In genomic region chr11:53314770-53315173, GRCm38 (mm10) we compare ENCODE assay signal across 9 mouse cellular contexts. TPM values are rescaled to one million over a fixed set of nuclear protein-coding genes. Genes with fewer than 3 reads are reported as not detected.
DNase-seq lines count a peak whose midpoint lies in the region; ATAC-seq and TF ChIP-seq lines count a peak whose summit lies in the region.
"Had no signal": no experiment of that assay in that cellular context is flagged by ENCODE, and none has a peak within 500 bp of the region (broad histone marks: within the 10 kb centered on the region; RNA-seq: fewer than 3 reads in every experiment).

No protein-coding gene starts in this region.

- H3K9me3 ChIP-seq in heart, postnatal 0 days (replicated peaks; ENCODE audit: control insufficient read depth, low read length) = no peaks in the 10 kb centered on the region
- no peaks in the 10 kb centered on the region for H3K9me3 ChIP-seq in liver, postnatal 0 days (ENCODE audit: low read length)
- H3K9me3 ChIP-seq: midbrain, embryonic 13.5 days had no signal

- ATAC-seq in heart, postnatal 0 days (ENCODE audit: insufficient read depth, low read depth) = peak; percentile 49
- ATAC-seq in liver, postnatal 0 days = peak; percentile 94
- ATAC-seq: midbrain, embryonic 13.5 days had no signal

- H3K4me2 ChIP-seq in heart, postnatal 0 days (ENCODE audit: low read depth, low read length) = no peak overlapping the region
- no peak overlapping the region for H3K4me2 ChIP-seq in liver, postnatal 0 days (ENCODE audit: low read depth, low read length)
- H3K4me2 ChIP-seq: midbrain, embryonic 13.5 days had no signal

- H3K9ac ChIP-seq in heart, postnatal 0 days (replicated peaks; ENCODE audit: low read depth, low read length) = no peak overlapping the region
- no peak overlapping the region for H3K9ac ChIP-seq in liver, postnatal 0 days (replicated peaks)
- H3K9ac ChIP-seq: midbrain, embryonic 13.5 days had no signal

- H3K36me3 ChIP-seq in heart, postnatal 0 days (replicated peaks; ENCODE audit: control insufficient read depth, insufficient read depth, low read length) = no peaks in the 10 kb centered on the region
- H3K36me3 ChIP-seq in liver, postnatal 0 days (replicated peaks; ENCODE audit: insufficient read depth, low read length) = no peaks in the 10 kb centered on the region
- H3K36me3 ChIP-seq: midbrain, embryonic 13.5 days had no signal

- no peak for TF ChIP-seq CTCF in heart, postnatal 0 days (IDR thresholded peaks at IDR 0.05; ENCODE audit: low read depth)
- TF ChIP-seq CTCF in liver, postnatal 0 days (IDR thresholded peaks at IDR 0.05; ENCODE audit: low read depth) = no peak

- TF ChIP-seq EP300 in heart, postnatal 0 days (IDR thresholded peaks at IDR 0.05; ENCODE audit: low read depth) = peak; percentile 28; the same call in 1 of the 2 replicates
- TF ChIP-seq EP300 in liver, postnatal 0 days (IDR thresholded peaks at IDR 0.05; ENCODE audit: low read depth) = peak; percentile 57; the same call in 1 of the 2 replicates

- 8% methylated on average over 1 of the region's 1 CpGs for WGBS in heart, postnatal 0 days
- WGBS in liver, postnatal 0 days (ENCODE audit: insufficient replicate concordance) = 17% methylated on average over 1 of the region's 1 CpGs

- H3K27me3 ChIP-seq in heart, postnatal 0 days (ENCODE audit: control insufficient read depth, insufficient read depth, low read length) = no peaks in the 10 kb centered on the region
- no peaks in the 10 kb centered on the region for H3K27me3 ChIP-seq in liver, postnatal 0 days (ENCODE audit: insufficient read depth, low read length)
- H3K27me3 ChIP-seq: midbrain, embryonic 13.5 days had no signal

- peaks cover 6% of the 10 kb centered on the region for H3K4me1 ChIP-seq in heart, postnatal 0 days (ENCODE audit: control insufficient read depth, insufficient read depth)
- peaks cover 3% of the 10 kb centered on the region; the same call in 1 of the 2 replicates for H3K4me1 ChIP-seq in liver, postnatal 0 days (ENCODE audit: insufficient read depth)
- H3K4me1 ChIP-seq: midbrain, embryonic 13.5 days had no signal

- DNase-seq in urinary bladder, postnatal 14 days (ENCODE audit: low spot score) = peak; percentile 43
- DNase-seq in urinary bladder, postnatal 4 days (ENCODE audit: low spot score in 2 of 2) = no peak
- peak; percentile 59 for DNase-seq in heart, postnatal 0 days (ENCODE audit: low spot score)
- DNase-seq in liver, postnatal 0 days = peak; percentile 44
- no peak for DNase-seq in adrenal gland, adult 18-20 months (ENCODE audit: low spot score in 2 of 2)
- no peak for DNase-seq in cerebellum, adult 18-20 months
- DNase-seq in c-Kit-positive CD71-positive TER-119-positive erythroid progenitor cells, embryonic 14.5 days (ENCODE audit: low spot score) = no peak
- DNase-seq: layer of hippocampus, postnatal 36 days had no signal

- H3K4me3 ChIP-seq in heart, postnatal 0 days (ENCODE audit: low read depth, low read length) = no peak overlapping the region
- H3K4me3 ChIP-seq in liver, postnatal 0 days (ENCODE audit: low read depth, low read length) = no peak overlapping the region
- H3K4me3 ChIP-seq: midbrain, embryonic 13.5 days had no signal

- H3K27ac ChIP-seq in heart, postnatal 0 days (ENCODE audit: low read depth) = peak overlapping the region; percentile 39; the same call in 1 of the 2 replicates
- peak overlapping the region; percentile 77 for H3K27ac ChIP-seq in liver, postnatal 0 days (ENCODE audit: low read depth)
- H3K27ac ChIP-seq: midbrain, embryonic 13.5 days had no signal

RNA-seq across cellular contexts. Expression of gene Zcchc10, which starts 9.7 kb away (rescaled TPM):
- total RNA-seq in heart, postnatal 0 days (2014; rRNA removed; ENCODE audit: low replicate concordance) = 1.2 TPM in 1 of 2 replicates, not detected in the other
- 15.3 and 15.4 TPM in 2 replicates for polyA plus RNA-seq in heart, postnatal 0 days (2015; fragmentation: Nextera tagmentation; extraction: Ambion mirVana)
- polyA plus RNA-seq in liver, postnatal 0 days (2015; fragmentation: Nextera tagmentation; extraction: Ambion mirVana) = 6.0 and 7.4 TPM in 2 replicates
- total RNA-seq in adrenal gland, adult 18-20 months (2021) = 10 to 100 TPM; 10.8 to 11.1 TPM

RNA-seq across cellular contexts. Expression of gene Hspa4, which starts 14.5 kb away (rescaled TPM):
- 54.0 and 64.3 TPM in 2 replicates for total RNA-seq in heart, postnatal 0 days (2014; rRNA removed; ENCODE audit: low replicate concordance)
- polyA plus RNA-seq in heart, postnatal 0 days (2015; fragmentation: Nextera tagmentation; extraction: Ambion mirVana) = 59.0 and 75.6 TPM in 2 replicates
- polyA plus RNA-seq in liver, postnatal 0 days (2015; fragmentation: Nextera tagmentation; extraction: Ambion mirVana) = 37.4 and 41.4 TPM in 2 replicates
- 100 to 1,000 TPM; 272 to 274 TPM for total RNA-seq in adrenal gland, adult 18-20 months (2021)

RNA-seq across cellular contexts. Expression of gene Aff4, which starts 35.9 kb away (rescaled TPM):
- 59.6 and 70.1 TPM in 2 replicates for total RNA-seq in heart, postnatal 0 days (2014; rRNA removed; ENCODE audit: low replicate concordance)
- polyA plus RNA-seq in heart, postnatal 0 days (2015; fragmentation: Nextera tagmentation; extraction: Ambion mirVana) = 27.6 and 36.0 TPM in 2 replicates
- 9.1 and 12.4 TPM in 2 replicates for polyA plus RNA-seq in liver, postnatal 0 days (2015; fragmentation: Nextera tagmentation; extraction: Ambion mirVana)
- total RNA-seq in adrenal gland, adult 18-20 months (2021) = 100 to 1,000 TPM; 194 TPM

Comparison
In these comparisons a context has a peak if more than half of its experiments do, and no peak if none do; other contexts are left out.
1. DNase-seq: peak in urinary bladder, postnatal 14 days (single experiment), heart, postnatal 0 days (single experiment) and liver, postnatal 0 days (single experiment); none in urinary bladder, postnatal 4 days (0 of 2), adrenal gland, adult 18-20 months (0 of 2), cerebellum, adult 18-20 months (0 of 2) and c-Kit-positive CD71-positive TER-119-positive erythroid progenitor cells, embryonic 14.5 days (single experiment).